Mouse (Mus musculus) midbrain, embryonic 16.5 days (tissue): ENCODE results near the gene Kif24. TPM values are rescaled to one million over a fixed set of nuclear protein-coding genes. Genes with fewer than 3 reads are reported as not detected.
A peak's percentile ranks its signal among the peaks of the same experiment; 100 is the strongest.

Source experiments
- ATAC-seq: fragments of 200-750 bp; cut with Nextera tagmentation; 2 replicates; pipeline ENCODE4 v1.8.0; 2017; ENCODE audit warnings: moderate TSS enrichment
- H3K27ac ChIP-seq: fragments of 300-500 bp; sonication (generic); 2 replicates; pipeline ENCODE4 v1.5.1; 2014; ENCODE audit warnings: mild to moderate bottlenecking, low read length, mixed read lengths
- H3K27me3 ChIP-seq: fragments of 300-500 bp; sonication (generic); 2 replicates; pipeline ENCODE4 v1.6.1; 2014; ENCODE audit warnings: low read depth, low read length, mixed read lengths; ENCODE audit not compliant: control insufficient read depth, insufficient read depth
- H3K36me3 ChIP-seq: fragments of 300-500 bp; sonication (generic); 2 replicates; pipeline ENCODE4 v1.6.1; 2014; ENCODE audit warnings: mild to moderate bottlenecking, low read length, moderate library complexity, mixed read lengths; ENCODE audit not compliant: control insufficient read depth, insufficient read depth
- H3K4me1 ChIP-seq: fragments of 300-500 bp; sonication (generic); 2 replicates; pipeline ENCODE4 v1.6.1; 2014; ENCODE audit warnings: mild to moderate bottlenecking, low read length, mixed read lengths; ENCODE audit not compliant: control insufficient read depth, insufficient read depth
- H3K4me2 ChIP-seq: fragments of 300-500 bp; sonication (generic); 2 replicates; pipeline ENCODE4 v1.6.1; 2014; ENCODE audit warnings: mild to moderate bottlenecking, low read length, mixed read lengths
- H3K4me3 ChIP-seq: fragments of 300-500 bp; sonication (generic); 2 replicates; pipeline ENCODE4 v1.5.1; 2014; ENCODE audit warnings: low read depth, mild to moderate bottlenecking, low read length, moderate library complexity, mixed read lengths
- H3K9ac ChIP-seq: fragments of 300-500 bp; sonication (generic); 2 replicates; pipeline ENCODE4 v1.6.1; 2014; ENCODE audit warnings: low read depth, low read length, mixed read lengths
- H3K9me3 ChIP-seq: fragments of 300-500 bp; sonication (generic); replicated peaks from 2 replicates; pipeline ENCODE4 v1.6.1; 2014; ENCODE audit warnings: mild to moderate bottlenecking, low read length, mixed read lengths; ENCODE audit not compliant: control insufficient read depth, poor library complexity, severe bottlenecking
- WGBS: fragments of 180-500 bp; shearing (Covaris S2); extraction: QIAGEN DNeasy Blood & Tissue Kit; methylation state at CpG from one replicate; pipeline ENCODE4 v1.1.7; 2014; 5-methylcytosine and 5-hydroxymethylcytosine counted together
- polyA plus RNA-seq: library from polyadenylated mRNA; unstranded; fragments of >200 nt; fragmentation: Nextera tagmentation; extraction: Ambion mirVana; gene quantifications from 2 replicates; pipeline ENCODE4 v1.2.1, GENCODE M21; 2015

Kif24 gene
- polyA plus RNA-seq, 1 experiment from 2014 or later, result 2.5 TPM

DNA sequence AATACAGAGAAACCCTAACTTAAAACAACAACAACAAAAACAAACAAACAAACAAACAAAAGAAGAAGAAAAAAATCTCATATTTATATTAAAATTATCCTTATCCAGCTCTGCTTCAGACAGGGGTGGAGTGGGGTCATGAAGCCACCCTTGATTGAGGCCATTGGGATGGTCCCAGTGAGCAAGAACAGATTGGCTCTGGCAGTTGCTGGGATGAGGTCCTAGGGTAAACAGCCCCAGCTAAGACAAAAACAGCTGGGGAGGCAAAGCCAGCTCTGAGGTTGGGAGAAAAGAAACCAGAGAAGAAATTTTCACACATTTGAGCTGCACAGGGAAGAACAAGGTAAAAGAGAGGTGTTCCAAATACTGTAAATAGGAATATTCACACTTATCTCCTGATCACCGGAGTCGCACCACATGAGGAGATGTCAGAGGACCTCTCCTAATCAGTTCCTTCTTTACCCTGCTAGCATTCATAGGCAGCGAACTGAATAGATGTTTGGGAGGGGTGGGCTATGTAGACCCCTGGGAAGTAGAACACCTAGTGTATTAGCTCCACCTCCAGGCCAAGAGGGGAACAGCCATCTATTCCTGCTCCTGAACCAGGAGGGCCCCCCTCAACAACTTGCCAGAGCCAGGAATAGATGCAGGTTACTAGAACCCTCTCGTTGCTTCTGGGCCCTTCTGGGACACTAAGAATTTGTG, 14.2 kb upstream of the Kif24 start:
- ATAC-seq, result no peak
- H3K9me3 ChIP-seq, result no peaks in the 10 kb centered on the region
- WGBS, result 75% methylated on average over 4 of the region's 4 CpGs

DNA sequence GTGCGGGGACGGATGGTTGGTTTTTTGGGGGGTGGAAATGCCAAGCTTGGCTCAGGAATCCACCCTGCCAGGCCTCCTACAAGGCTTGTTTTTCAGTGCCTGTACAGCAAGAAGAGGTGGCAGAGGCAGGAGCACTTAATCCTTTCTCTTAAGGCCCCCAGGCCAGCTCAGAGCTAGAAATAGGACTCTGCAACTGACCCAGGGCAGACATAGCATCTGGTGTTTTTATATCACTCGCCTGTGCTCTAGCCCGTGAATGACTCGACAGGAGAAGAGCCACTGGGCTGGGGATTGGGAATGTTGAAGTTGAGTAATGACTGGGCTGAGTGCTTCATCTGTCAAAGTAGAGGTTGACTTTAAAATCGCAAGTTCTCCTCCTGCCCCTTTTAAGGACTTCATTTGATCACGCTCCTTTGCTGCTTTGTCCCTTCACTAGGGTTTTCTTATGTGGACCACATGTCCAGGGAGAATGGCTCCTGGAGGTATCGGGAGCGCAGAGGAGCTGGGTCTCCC, 13.0 kb upstream of the Kif24 start:
- H3K4me2 ChIP-seq, result no peak overlapping the region
- no peak overlapping the region for H3K9ac ChIP-seq
- H3K36me3 ChIP-seq, result no peaks in the 10 kb centered on the region
- ATAC-seq, result no peak
- no peak overlapping the region for H3K27ac ChIP-seq
- no peaks in the 10 kb centered on the region for H3K9me3 ChIP-seq
- no peak overlapping the region for H3K4me3 ChIP-seq
- WGBS, result 93% methylated on average over 9 of the region's 9 CpGs
- H3K27me3 ChIP-seq, result no peaks in the 10 kb centered on the region
- no peaks in the 10 kb centered on the region for H3K4me1 ChIP-seq

More for the DNA sequence above, 14.2 kb upstream of the Kif24 start:
- Histone ChIP-seq H3K9ac (no peak overlapping the region), H3K27ac (no peak overlapping the region), H3K4me2 (no peak overlapping the region), H3K4me1 (no peaks in the 10 kb centered on the region), H3K4me3 (no peak overlapping the region), H3K27me3 (no peaks in the 10 kb centered on the region), H3K36me3 (no peaks in the 10 kb centered on the region)

DNA sequence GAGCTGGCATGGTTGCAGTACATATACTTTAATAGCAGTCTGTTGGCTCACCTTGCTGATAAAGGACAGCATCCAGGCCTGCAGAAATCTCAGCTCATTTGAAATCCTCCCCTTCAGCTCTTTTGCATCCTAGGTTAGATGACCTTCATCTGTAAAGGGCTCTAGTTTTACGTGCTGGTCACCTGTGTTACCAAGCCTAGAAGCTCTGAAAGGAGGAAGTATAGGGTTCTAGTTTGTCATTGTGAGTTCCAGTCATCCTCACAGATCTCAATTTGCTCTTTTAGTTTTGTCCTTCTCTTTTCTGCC, 6.7 kb upstream of the Kif24 start:
- ATAC-seq, result no peak
- Histone ChIP-seq H3K9ac (no peak overlapping the region), H3K4me1 (peaks cover 7% of the 10 kb centered on the region), H3K27ac (0 out of 2 replicates have a peak overlapping the region, but pooled peaks have one; percentile 5), H3K4me3 (no peak overlapping the region), H3K4me2 (no peak overlapping the region), H3K27me3 (no peaks in the 10 kb centered on the region), H3K36me3 (no peaks in the 10 kb centered on the region), H3K9me3 (no peaks in the 10 kb centered on the region)
- 94% methylated on average over 1 of the region's 1 CpGs for WGBS

- Histone ChIP-seq H3K9me3 (no peaks in the 10 kb centered on the region), H3K27ac (0 out of 2 replicates have a peak overlapping the region, but pooled peaks have one; percentile 5), H3K4me3 (no peak overlapping the region), H3K9ac (no peak overlapping the region), H3K27me3 (no peaks in the 10 kb centered on the region), H3K36me3 (no peaks in the 10 kb centered on the region), H3K4me1 (peaks cover 7% of the 10 kb centered on the region), H3K4me2 (no peak overlapping the region)
- WGBS, result 21% methylated on average over 5 of the region's 5 CpGs
- peak; percentile 33; the same call in 1 of the 2 replicates for ATAC-seq
Measured at GRCm38 (mm10) chr4:41470684-41471383, 6.1 kb upstream of the Kif24 start.

DNA sequence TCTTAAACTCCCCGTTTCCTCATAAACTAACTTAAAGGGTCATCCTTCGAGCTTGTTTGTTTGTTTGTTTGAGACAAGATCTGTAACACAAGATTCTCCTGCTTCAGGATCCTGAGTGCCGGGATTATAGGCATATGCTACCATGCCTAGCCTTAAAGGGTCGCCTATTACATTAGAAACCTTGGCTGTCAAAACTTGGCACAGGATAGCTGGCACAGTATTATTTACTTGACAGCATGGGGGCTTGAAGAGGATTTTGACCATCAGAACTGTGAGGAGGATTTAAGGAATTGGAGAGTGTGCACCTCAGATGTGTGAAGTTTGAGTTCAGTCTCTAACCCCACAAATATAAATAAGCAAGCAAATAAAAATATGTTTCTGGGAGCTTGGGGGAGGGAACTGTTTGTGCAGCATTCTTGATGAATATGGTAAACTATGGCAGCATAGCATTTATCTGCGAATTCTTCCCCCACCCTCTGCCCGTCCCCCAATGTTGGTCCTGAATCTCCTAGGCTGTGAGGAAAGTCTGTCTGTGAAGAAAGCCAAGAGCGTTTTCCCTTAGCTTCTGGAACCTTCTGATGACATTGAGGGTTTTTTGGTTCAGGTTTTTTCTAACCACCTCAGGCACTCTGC, 5.5 kb upstream of the Kif24 start:
- no peaks in the 10 kb centered on the region for H3K9me3 ChIP-seq
- ATAC-seq, result no peak
- no peaks in the 10 kb centered on the region for H3K27me3 ChIP-seq
- peaks cover 7% of the 10 kb centered on the region for H3K4me1 ChIP-seq
- 51% methylated on average over 7 of the region's 7 CpGs for WGBS
- H3K36me3 ChIP-seq, result no peaks in the 10 kb centered on the region
- H3K4me2 ChIP-seq, result no peak overlapping the region
- H3K9ac ChIP-seq, result no peak overlapping the region
- H3K4me3 ChIP-seq, result no peak overlapping the region
- H3K27ac ChIP-seq, result no peak overlapping the region

DNA sequence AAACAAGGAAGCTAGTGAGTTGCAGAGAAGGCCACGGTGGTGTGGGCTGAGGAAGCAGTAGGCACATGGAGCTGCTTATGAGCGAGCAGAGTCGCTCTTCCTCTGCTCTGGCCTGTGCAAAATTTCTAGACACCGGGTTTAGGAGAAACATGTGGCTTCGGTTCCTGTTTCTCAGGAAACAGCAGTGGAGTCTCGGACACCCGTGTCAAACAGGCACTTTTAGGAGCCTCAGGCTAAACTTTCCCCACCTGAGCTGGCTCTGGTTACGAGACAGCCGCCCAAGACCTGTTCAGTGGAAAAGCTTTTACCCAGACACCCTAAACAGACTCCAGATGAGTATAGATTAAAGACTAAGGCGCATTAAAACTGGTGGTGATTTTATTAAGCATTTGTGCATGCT, 4.5 kb upstream of the Kif24 start:
- Histone ChIP-seq H3K36me3 (no peaks in the 10 kb centered on the region), H3K27ac (no peak overlapping the region)
- no peak for ATAC-seq

GRCm38 (mm10) chr4:41468396-41469080, 3.9 kb upstream of the Kif24 start:
- Histone ChIP-seq H3K36me3 (no peaks in the 10 kb centered on the region), H3K9me3 (no peaks in the 10 kb centered on the region), H3K4me3 (no peak overlapping the region), H3K27ac (no peak overlapping the region), H3K9ac (no peak overlapping the region), H3K4me1 (peaks cover 12% of the 10 kb centered on the region), H3K4me2 (no peak overlapping the region), H3K27me3 (no peaks in the 10 kb centered on the region)
- ATAC-seq, result no peak
- WGBS, result 54% methylated on average over 17 of the region's 17 CpGs

More for the DNA sequence above, 4.5 kb upstream of the Kif24 start:
- no peaks in the 10 kb centered on the region for H3K27me3 ChIP-seq
- 80% methylated on average over 10 of the region's 10 CpGs for WGBS
- no peak overlapping the region for H3K9ac ChIP-seq
- no peak overlapping the region for H3K4me2 ChIP-seq
- peaks cover 7% of the 10 kb centered on the region for H3K4me1 ChIP-seq
- H3K4me3 ChIP-seq, result no peak overlapping the region
- no peaks in the 10 kb centered on the region for H3K9me3 ChIP-seq

- Histone ChIP-seq H3K27ac (peak overlapping the region; percentile 82), H3K27me3 (no peaks in the 10 kb centered on the region), H3K9me3 (no peaks in the 10 kb centered on the region), H3K4me1 (peaks cover 9% of the 10 kb centered on the region), H3K4me2 (peak overlapping the region; percentile 56), H3K36me3 (no peaks in the 10 kb centered on the region), H3K4me3 (peak overlapping the region; percentile 63), H3K9ac (peak overlapping the region; percentile 73)
- 5% methylated on average over 17 of the region's 17 CpGs for WGBS
- ATAC-seq, result peak; percentile 29; the same call in 1 of the 2 replicates
Measured at GRCm38 (mm10) chr4:41465287-41465665, 589 bp upstream of the Kif24 start.
